Mouse (Mus musculus) ES-Bruce4 (cell line): ENCODE data around the gene Zbed4. TPM values are rescaled to one million over a fixed set of nuclear protein-coding genes. Genes with fewer than 3 reads are reported as not detected.
"Not testable (repeated sequence)": the region's sequence is repeated elsewhere in the genome, so short reads cannot be mapped to it uniquely, and the experiment has no call there.

Experiments used
- H3K27ac ChIP-seq: 2 replicates; pipeline ENCODE4 v1.5.1; 2012; ENCODE audit warnings: low read length, inconsistent platforms; ENCODE audit not compliant: insufficient read depth
- H3K27me3 ChIP-seq: 2 replicates; pipeline ENCODE4 v1.6.1; 2012; ENCODE audit warnings: mild to moderate bottlenecking, low read length, inconsistent platforms; ENCODE audit not compliant: control insufficient read depth, poor library complexity, insufficient read depth, severe bottlenecking
- H3K36me3 ChIP-seq: 2 replicates; pipeline ENCODE4 v1.6.1; 2012; ENCODE audit warnings: inconsistent platforms, mild to moderate bottlenecking, low read length, moderate library complexity; ENCODE audit not compliant: control insufficient read depth, poor library complexity, insufficient read depth, severe bottlenecking
- H3K4me1 ChIP-seq: one replicate; pipeline ENCODE4 v1.8.1; 2011; ENCODE audit warnings: low read length; ENCODE audit not compliant: control insufficient read depth, insufficient read depth
- H3K4me3 ChIP-seq: 2 replicates; pipeline ENCODE4 v1.5.1; 2011; ENCODE audit warnings: low read depth, mild to moderate bottlenecking, low read length
- H3K9ac ChIP-seq: 2 replicates; pipeline ENCODE4 v1.6.1; 2012; ENCODE audit warnings: low read depth, mild to moderate bottlenecking, inconsistent platforms; ENCODE audit not compliant: poor library complexity, severe bottlenecking
- H3K9me3 ChIP-seq: replicated peaks from 2 replicates; pipeline ENCODE4 v1.6.1; 2012; ENCODE audit warnings: mild to moderate bottlenecking, low read length, inconsistent platforms; ENCODE audit not compliant: control insufficient read depth, poor library complexity, insufficient read depth, severe bottlenecking
- CTCF ChIP-seq: IDR thresholded peaks from one replicate; pipeline ENCODE4 v1.8.1; 2011; ENCODE audit warnings: low read depth, low read length
- EP300 ChIP-seq: IDR thresholded peaks from 2 replicates; pipeline ENCODE4 v1.6.1; 2011; ENCODE audit warnings: low read depth, low read length; ENCODE audit not compliant: insufficient read depth
- POLR2A ChIP-seq: IDR thresholded peaks from one replicate; pipeline ENCODE4 v1.8.1; 2011; ENCODE audit warnings: low read length; ENCODE audit not compliant: insufficient read depth
- polyA plus RNA-seq: library from polyadenylated mRNA; stranded (reverse); fragments of >200 nt; gene quantifications from 2 replicates; pipeline ENCODE4 v1.2.4, GENCODE M21; 2011; ENCODE audit warnings: low read depth; ENCODE audit not compliant: missing spikeins, insufficient read depth, insufficient read length

The Zbed4 gene
- polyA plus RNA-seq, 1 experiment, result 44.5 TPM

DNA sequence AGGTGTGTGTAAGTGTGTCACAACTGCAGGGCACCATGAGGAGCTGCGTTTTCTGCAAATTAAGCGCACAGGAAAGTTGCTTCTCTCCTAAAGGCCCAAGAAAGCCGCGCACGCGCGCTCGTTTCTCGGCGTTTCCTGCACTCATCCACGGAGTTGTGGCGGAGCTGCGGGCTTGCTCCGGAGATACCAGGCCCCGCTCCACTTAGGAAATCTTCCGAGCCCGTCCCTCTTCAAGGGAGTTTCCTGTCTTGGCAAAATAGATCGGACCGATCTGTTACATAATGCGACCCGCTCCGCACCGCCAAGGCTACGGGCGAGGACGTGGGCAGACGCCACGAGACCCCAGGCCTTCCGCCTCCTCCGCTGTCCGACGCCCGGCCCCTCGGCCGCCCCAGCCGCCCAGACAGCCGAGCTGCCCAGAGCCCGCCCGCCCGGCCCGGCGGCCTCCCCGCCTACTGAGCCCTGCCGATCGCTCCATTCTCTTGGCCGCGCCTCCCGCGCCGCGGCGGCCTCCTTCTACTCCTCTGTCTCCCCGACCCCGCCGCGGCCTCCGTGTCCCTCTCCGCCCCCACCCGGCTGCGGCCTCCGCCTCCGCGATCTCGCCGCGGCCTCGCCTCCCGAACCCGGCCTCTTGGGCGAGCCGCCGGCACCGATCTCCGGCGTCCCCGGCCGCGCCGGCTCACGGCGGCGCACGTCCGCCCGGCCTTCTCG lies 18.3 kb upstream of the Zbed4 start:
- TF ChIP-seq CTCF, result no peak
- TF ChIP-seq EP300, result no peak
- TF ChIP-seq POLR2A, result no peak
- H3K36me3 ChIP-seq, result peaks cover 20% of the 10 kb centered on the region
- peaks cover 7% of the 10 kb centered on the region for H3K4me1 ChIP-seq
- H3K4me3 ChIP-seq, result peak overlapping the region; percentile 89
- peak overlapping the region; percentile 99 for H3K9ac ChIP-seq
- no peak overlapping the region for H3K27ac ChIP-seq
- no peaks in the 10 kb centered on the region for H3K9me3 ChIP-seq
- H3K27me3 ChIP-seq, result no peaks in the 10 kb centered on the region

- Histone ChIP-seq H3K4me3 (peak within 1 kb of the TSS; percentile 89), H3K27me3 (no peaks in the 10 kb centered on the region), H3K27ac (peak within 1 kb of the TSS; percentile 47), H3K4me1 (peaks cover 7% of the 10 kb centered on the region), H3K36me3 (peaks cover 14% of the 10 kb centered on the region), H3K9ac (peak within 1 kb of the TSS; percentile 99), H3K9me3 (no peaks in the 10 kb centered on the region)
- TF ChIP-seq EP300 (no peak), POLR2A (peak; percentile 33), CTCF (no peak)
Observed at GRCm38 (mm10) chr15:88733834-88734571, 17.5 kb upstream of the Zbed4 start, which contains the start of gene Brd1. TSS of gene Brd1 (minus strand) at chr15:88734233.

- no peak for TF ChIP-seq POLR2A
- TF ChIP-seq CTCF, result no peak
- no peak for TF ChIP-seq EP300
- no peaks in the 10 kb centered on the region for H3K27me3 ChIP-seq
- no peaks in the 10 kb centered on the region for H3K36me3 ChIP-seq
Observed at GRCm38 (mm10) chr15:88736166-88736565, 15.3 kb upstream of the Zbed4 start.

GRCm38 (mm10) chr15:88738466-88738865 lies 13.0 kb upstream of the Zbed4 start:
- Histone ChIP-seq H3K9me3 (no peaks in the 10 kb centered on the region), H3K9ac (no peak overlapping the region), H3K4me1 (no peaks in the 10 kb centered on the region), H3K27me3 (no peaks in the 10 kb centered on the region), H3K27ac (no peak overlapping the region), H3K36me3 (no peaks in the 10 kb centered on the region), H3K4me3 (no peak overlapping the region)
- TF ChIP-seq POLR2A, result no peak
- no peak for TF ChIP-seq EP300
- no peak for TF ChIP-seq CTCF

More at GRCm38 (mm10) chr15:88736166-88736565, 15.3 kb upstream of the Zbed4 start:
- no peaks in the 10 kb centered on the region for H3K9me3 ChIP-seq
- H3K9ac ChIP-seq, result no peak overlapping the region
- H3K27ac ChIP-seq, result no peak overlapping the region
- no peak overlapping the region for H3K4me3 ChIP-seq
- peaks cover 5% of the 10 kb centered on the region for H3K4me1 ChIP-seq

- no peak overlapping the region for H3K4me3 ChIP-seq
- TF ChIP-seq CTCF, result no peak
- TF ChIP-seq EP300, result no peak
- TF ChIP-seq POLR2A, result no peak
- H3K27ac ChIP-seq, result no peak overlapping the region
- no peaks in the 10 kb centered on the region for H3K9me3 ChIP-seq
- peaks cover 3% of the 10 kb centered on the region for H3K4me1 ChIP-seq
- H3K27me3 ChIP-seq, result no peaks in the 10 kb centered on the region
- no peaks in the 10 kb centered on the region for H3K36me3 ChIP-seq
- H3K9ac ChIP-seq, result no peak overlapping the region
Observed at GRCm38 (mm10) chr15:88741366-88741765, 10.1 kb upstream of the Zbed4 start.

GRCm38 (mm10) chr15:88743371-88743770 lies 8.1 kb upstream of the Zbed4 start:
- H3K9me3 ChIP-seq, H3K4me1 ChIP-seq, H3K4me3 ChIP-seq, H3K9ac ChIP-seq, H3K36me3 ChIP-seq, H3K27ac ChIP-seq, H3K27me3 ChIP-seq: not testable (repeated sequence)
